Mouse (Mus musculus) MEL (cell line): ENCODE measurements around the gene Col20a1. TPM values are rescaled to one million over a fixed set of nuclear protein-coding genes. Genes with fewer than 3 reads are reported as not detected.

Source experiments
- DNase-seq: peaks from one replicate; pipeline ENCODE4 v3.0.0; 2011; ENCODE audit warnings: low read depth, low spot score
- H3K27ac ChIP-seq: 2 replicates; pipeline ENCODE4 v1.5.1; 2012; ENCODE audit warnings: low read depth, mild to moderate bottlenecking, control low read depth, low read length, moderate library complexity; ENCODE audit not compliant: control insufficient read depth
- H3K27me3 ChIP-seq, 2 experiments: fragments of 150-350 bp in 1 of 2; sonication (generic) in 1 of 2; 2 replicates each; pipeline ENCODE4 v1.6.1; 2012; ENCODE audit warnings: low read length in 2 of 2, mild to moderate bottlenecking in 2 of 2, improper control_type of control experiment in 1 of 2, moderate library complexity in 1 of 2; ENCODE audit not compliant: insufficient read depth in 2 of 2, control insufficient read depth in 1 of 2
- H3K36me3 ChIP-seq, 2 experiments: 2 replicates each; pipeline ENCODE4 v1.6.1; 2012 to 2014; ENCODE audit warnings: low read length in 2 of 2, improper control_type of control experiment in 1 of 2, inconsistent platforms in 1 of 2, mild to moderate bottlenecking in 1 of 2; ENCODE audit not compliant: insufficient read depth in 2 of 2, control insufficient read depth in 1 of 2
- H3K4me1 ChIP-seq, 2 experiments: fragments of 150-350 bp in 1 of 2; sonication (generic) in 1 of 2; 2 replicates each; pipeline ENCODE4 v1.6.1; 2012; ENCODE audit warnings: low read length in 2 of 2, improper control_type of control experiment in 1 of 2, mild to moderate bottlenecking in 1 of 2; ENCODE audit not compliant: insufficient read depth in 2 of 2, control insufficient read depth in 1 of 2
- H3K4me3 ChIP-seq, 2 experiments: fragments of 150-350 bp in 1 of 2; sonication (generic) in 1 of 2; 2 replicates each; pipeline ENCODE4 v1.5.1; 2012; ENCODE audit warnings: low read depth in 2 of 2, low read length in 2 of 2, mild to moderate bottlenecking in 2 of 2, moderate library complexity in 2 of 2, control low read depth in 1 of 2, improper control_type of control experiment in 1 of 2; ENCODE audit not compliant: control insufficient read depth in 1 of 2, insufficient read depth in 1 of 2
- H3K79me2 ChIP-seq: 2 replicates; pipeline ENCODE4 v1.6.1; 2012; ENCODE audit warnings: mild to moderate bottlenecking, low read length, moderate library complexity; ENCODE audit not compliant: control insufficient read depth, poor library complexity, insufficient read depth
- H3K9ac ChIP-seq: 2 replicates; pipeline ENCODE4 v1.6.1; 2012; ENCODE audit warnings: low read depth, mild to moderate bottlenecking, control low read depth, low read length, moderate library complexity; ENCODE audit not compliant: control insufficient read depth, poor library complexity, severe bottlenecking
- H3K9me3 ChIP-seq: fragments of 150-350 bp; sonication (generic); replicated peaks from 2 replicates; pipeline ENCODE4 v1.6.1; 2012; ENCODE audit warnings: mild to moderate bottlenecking, low read length, improper control_type of control experiment, moderate library complexity; ENCODE audit not compliant: insufficient read depth
- BHLHE40 ChIP-seq: IDR thresholded peaks from 2 replicates; pipeline ENCODE4 v1.6.1; 2012; ENCODE audit warnings: low read depth, mild to moderate bottlenecking, inconsistent platforms, low read length, improper control_type of control experiment, borderline replicate concordance
- CTCF ChIP-seq, 3 experiments: IDR thresholded peaks in 2 of 3; conservative IDR thresholded peaks in 1 of 3; 2 replicates each; pipeline ENCODE4 v1.5.1; 2011 to 2012; ENCODE audit warnings: low read length in 3 of 3, low read depth in 2 of 3, mild to moderate bottlenecking in 2 of 3, improper control_type of control experiment in 1 of 3, inconsistent platforms in 1 of 3, mixed read lengths in 1 of 3, moderate library complexity in 1 of 3; ENCODE audit not compliant: control insufficient read depth in 1 of 3, insufficient read depth in 1 of 3, poor library complexity in 1 of 3, severe bottlenecking in 1 of 3
- E2F4 ChIP-seq: IDR thresholded peaks from 2 replicates; pipeline ENCODE4 v1.6.1; 2011; ENCODE audit warnings: low read depth, low read length, improper control_type of control experiment, borderline replicate concordance
- ETS1 ChIP-seq: IDR thresholded peaks from 2 replicates; pipeline ENCODE4 v1.6.1; 2012; ENCODE audit warnings: low read depth, mild to moderate bottlenecking, inconsistent platforms, low read length, improper control_type of control experiment, moderate library complexity
- GABPA ChIP-seq: IDR thresholded peaks from 2 replicates; pipeline ENCODE4 v1.6.1; 2012; ENCODE audit warnings: low read depth, mild to moderate bottlenecking, inconsistent platforms, low read length, improper control_type of control experiment, moderate library complexity
- HCFC1 ChIP-seq: IDR thresholded peaks from 2 replicates; pipeline ENCODE4 v1.6.1; 2012; ENCODE audit warnings: low read depth, mild to moderate bottlenecking, inconsistent platforms, low read length, improper control_type of control experiment, moderate library complexity
- KAT2A ChIP-seq: conservative IDR thresholded peaks from 2 replicates; pipeline ENCODE4 v1.6.1; 2012; ENCODE audit warnings: low read depth, low read length, improper control_type of control experiment, inconsistent platforms
- MEF2A ChIP-seq: IDR thresholded peaks from 2 replicates; pipeline ENCODE4 v1.6.1; 2014; ENCODE audit warnings: low read depth, mild to moderate bottlenecking, inconsistent platforms, low read length, improper control_type of control experiment; ENCODE audit not compliant: poor library complexity, insufficient replicate concordance, severe bottlenecking; ENCODE audit errors: extremely low read depth
- MXI1 ChIP-seq: IDR thresholded peaks from 2 replicates; pipeline ENCODE4 v1.6.1; 2011; ENCODE audit warnings: mild to moderate bottlenecking, low read depth, low read length, improper control_type of control experiment
- MYB ChIP-seq: IDR thresholded peaks from 2 replicates; pipeline ENCODE4 v1.6.1; 2011; ENCODE audit warnings: mild to moderate bottlenecking, low read depth, low read length, improper control_type of control experiment
- NELFE ChIP-seq: IDR thresholded peaks from 2 replicates; pipeline ENCODE4 v1.6.1; 2011; ENCODE audit warnings: low read depth, low read length, improper control_type of control experiment
- POLR2A ChIP-seq, 2 experiments: IDR thresholded peaks; 2 replicates each; pipeline ENCODE4 v1.6.1; 2011 to 2012; ENCODE audit warnings: low read length in 2 of 2, mild to moderate bottlenecking in 2 of 2, control low read depth in 1 of 2, improper control_type of control experiment in 1 of 2, low read depth in 1 of 2, moderate library complexity in 1 of 2; ENCODE audit not compliant: control insufficient read depth in 1 of 2, insufficient read depth in 1 of 2, poor library complexity in 1 of 2
- RCOR1 ChIP-seq: IDR thresholded peaks from 2 replicates; pipeline ENCODE4 v1.6.1; 2012; ENCODE audit warnings: low read depth, mild to moderate bottlenecking, inconsistent platforms, low read length, improper control_type of control experiment
- SIN3A ChIP-seq: IDR thresholded peaks from 2 replicates; pipeline ENCODE4 v1.6.1; 2012; ENCODE audit warnings: low read length, improper control_type of control experiment, inconsistent platforms
- TBP ChIP-seq: IDR thresholded peaks from 2 replicates; pipeline ENCODE4 v1.8.0; 2011; ENCODE audit warnings: low read depth, low read length, improper control_type of control experiment
- TCF12 ChIP-seq: IDR thresholded peaks from 2 replicates; pipeline ENCODE4 v1.6.1; 2014; ENCODE audit warnings: low read depth, mild to moderate bottlenecking, inconsistent platforms, low read length, improper control_type of control experiment, moderate library complexity
- UBTF ChIP-seq: IDR thresholded peaks from 2 replicates; pipeline ENCODE4 v1.6.1; 2012; ENCODE audit warnings: low read depth, mild to moderate bottlenecking, inconsistent platforms, low read length, improper control_type of control experiment, moderate library complexity, borderline replicate concordance; ENCODE audit not compliant: insufficient read depth
- USF2 ChIP-seq, 2 experiments: IDR thresholded peaks; 2 replicates each; pipeline ENCODE4 v1.6.1; 2011 to 2012; ENCODE audit warnings: improper control_type of control experiment in 2 of 2, low read length in 2 of 2, borderline replicate concordance in 1 of 2, inconsistent platforms in 1 of 2, low read depth in 1 of 2, mild to moderate bottlenecking in 1 of 2; ENCODE audit not compliant: insufficient read depth in 1 of 2
- ZKSCAN1 ChIP-seq: IDR thresholded peaks from 2 replicates; pipeline ENCODE4 v1.6.1; 2012; ENCODE audit warnings: low read depth, mild to moderate bottlenecking, inconsistent platforms, low read length, improper control_type of control experiment, moderate library complexity
- ZMIZ1 ChIP-seq: IDR thresholded peaks from 2 replicates; pipeline ENCODE4 v1.6.1; 2012; ENCODE audit warnings: low read depth, mild to moderate bottlenecking, inconsistent platforms, low read length, improper control_type of control experiment, moderate library complexity
- polyA plus RNA-seq, 2 experiments: library from polyadenylated mRNA; stranded (reverse) in 1 of 2; unstranded in 1 of 2; fragments of >175 nt in 1 of 2; fragments of >200 nt in 1 of 2; gene quantifications; 2 replicates each; pipeline versions ENCODE4 v1.2.1 to v1.2.4; 2012; ENCODE audit warnings: low replicate concordance in 2 of 2, low read depth in 1 of 2; ENCODE audit not compliant: insufficient read length in 2 of 2, insufficient read depth in 1 of 2, missing spikeins in 1 of 2
- total RNA-seq: library from RNA; depleted of rRNA; stranded (reverse); fragments of 300-350 nt; gene quantifications from 2 replicates; pipeline ENCODE4 v1.2.3, GENCODE M21; 2012; rRNA removed

Col20a1 gene
- total and polyA plus RNA-seq, 3 experiments, result 0.23 to 0.40 TPM; not detected in 1

DNA sequence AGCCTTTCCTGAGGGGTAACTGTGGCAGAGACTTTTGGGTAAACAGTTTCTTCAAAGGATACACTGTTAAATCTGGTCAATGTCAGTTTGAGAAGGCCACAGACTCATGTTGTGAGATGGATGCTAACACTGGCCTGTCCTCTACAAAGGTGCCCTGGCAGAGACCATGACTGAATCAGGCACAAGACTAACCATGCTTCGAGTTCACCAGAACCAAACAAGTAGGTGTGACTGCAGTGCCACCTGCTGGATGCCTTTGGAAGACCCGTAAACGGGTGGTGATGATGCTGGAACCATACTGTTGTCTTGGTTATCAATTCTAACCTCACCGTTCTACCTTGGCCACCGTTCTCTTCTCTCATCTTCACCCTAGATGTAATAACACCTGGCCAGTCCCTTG is 73.8 kb downstream of the Col20a1 start (continued):
- no peak for TF ChIP-seq ETS1
- TF ChIP-seq KAT2A, result no peak
- TF ChIP-seq POLR2A (IDR thresholded peaks at IDR 0.05; ENCODE audit: control insufficient read depth in 1 of 2, insufficient read depth in 1 of 2, low read depth in 1 of 2, low read length in 2 of 2, poor library complexity in 1 of 2), result no peak
- TF ChIP-seq GABPA, result no peak
- no peak for TF ChIP-seq E2F4
- TF ChIP-seq MYB, result no peak
- no peak for TF ChIP-seq MEF2A
- TF ChIP-seq CTCF (IDR thresholded peaks at IDR 0.05 in 2 of 3, conservative IDR thresholded peaks at IDR 0.05 in 1 of 3; ENCODE audit: control insufficient read depth in 1 of 3, insufficient read depth in 1 of 3, low read depth in 2 of 3, low read length in 3 of 3, poor library complexity in 1 of 3, severe bottlenecking in 1 of 3), result peak; percentile 87 to 94 (median 92)
- TF ChIP-seq, all 39 proteins: peak for 6

DNA sequence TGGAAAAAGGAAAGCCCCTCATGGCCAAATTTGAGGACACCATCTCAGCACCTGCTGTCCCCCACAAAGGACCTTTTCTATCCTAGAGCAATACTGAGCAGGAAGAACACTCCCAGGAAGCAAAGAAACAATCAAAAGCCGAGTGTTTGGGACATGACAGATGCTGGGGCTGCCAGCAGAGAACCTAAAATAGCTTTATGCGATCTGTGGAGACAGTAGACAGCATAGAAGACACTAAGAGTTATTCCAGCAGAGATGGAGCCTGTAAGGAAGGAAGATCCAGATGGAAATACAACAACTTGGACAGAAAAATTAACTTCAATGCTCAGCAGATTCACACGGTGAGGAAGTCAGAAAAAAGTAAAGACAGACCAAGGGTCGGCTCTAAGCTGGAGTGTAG is 79.5 kb downstream of the Col20a1 start:
- Histone ChIP-seq H3K27me3 (peaks cover 12 to 18% of the 10 kb centered on the region in 2 experiments), H3K79me2 (no peaks in the 10 kb centered on the region), H3K4me3 (no peak overlapping the region), H3K9me3 (no peaks in the 10 kb centered on the region), H3K27ac (no peak overlapping the region), H3K36me3 (no peaks in the 10 kb centered on the region), H3K4me1 (no peaks in the 10 kb centered on the region), H3K9ac (no peak overlapping the region)
- no peak for DNase-seq
- TF ChIP-seq TBP (no peak), NELFE (no peak), USF2 (IDR thresholded peaks at IDR 0.05; ENCODE audit: borderline replicate concordance in 1 of 2, insufficient read depth in 1 of 2, low read depth in 1 of 2, low read length in 2 of 2) (no peak), HCFC1 (no peak), ZKSCAN1 (no peak), BHLHE40 (no peak), RCOR1 (no peak), UBTF (no peak), POLR2A (IDR thresholded peaks at IDR 0.05; ENCODE audit: control insufficient read depth in 1 of 2, insufficient read depth in 1 of 2, low read depth in 1 of 2, low read length in 2 of 2, poor library complexity in 1 of 2) (no peak), ZMIZ1 (no peak), SIN3A (no peak), MXI1 (no peak), TCF12 (no peak)

Other genes with a start within 250 kb of the Col20a1 start
- gene Bhlhe23, start 209.6 kb upstream of the Col20a1 start, total RNA-seq, result not detected in 2 replicates
- not detected for gene Bhlhe23, start 209.6 kb upstream of the Col20a1 start, polyA plus RNA-seq
- gene Ythdf1, start 65.6 kb upstream of the Col20a1 start, total RNA-seq, result 33.0 and 36.8 TPM in 2 replicates
- gene Ythdf1, start 65.6 kb upstream of the Col20a1 start, polyA plus RNA-seq, result 10 to 100 TPM in 1 of 2 experiments, not detected in 1; 72.2 TPM
- gene Birc7, start 57.5 kb upstream of the Col20a1 start, total RNA-seq, result not detected in 2 replicates
- not detected for gene Birc7, start 57.5 kb upstream of the Col20a1 start, polyA plus RNA-seq
- gene Nkain4, start 31.8 kb upstream of the Col20a1 start, total RNA-seq, result not detected in 2 replicates
- gene Nkain4, start 31.8 kb upstream of the Col20a1 start, polyA plus RNA-seq, result not detected
- gene Arfgap1, start 19.3 kb upstream of the Col20a1 start, total RNA-seq, result 39.3 and 50.5 TPM in 2 replicates
- gene Arfgap1, start 19.3 kb upstream of the Col20a1 start, polyA plus RNA-seq, result 10 to 100 TPM in 1 of 2 experiments, not detected in 1; 57.1 TPM
- 0.03 and 0.12 TPM in 2 replicates for gene Chrna4, start 57.0 kb downstream of the Col20a1 start, total RNA-seq
- gene Chrna4, start 57.0 kb downstream of the Col20a1 start, polyA plus RNA-seq, result not detected
- 0.13 and 0.19 TPM in 2 replicates for gene Kcnq2, start 148.8 kb downstream of the Col20a1 start, total RNA-seq
- gene Kcnq2, start 148.8 kb downstream of the Col20a1 start, polyA plus RNA-seq, result under 1 TPM in 1 of 2 experiments, not detected in 1; 0.57 TPM
- gene Eef1a2, start 170.5 kb downstream of the Col20a1 start, total RNA-seq, result not detected in 2 replicates
- gene Eef1a2, start 170.5 kb downstream of the Col20a1 start, polyA plus RNA-seq, result not detected
- gene Ppdpf, start 200.7 kb downstream of the Col20a1 start, total RNA-seq, result 18.1 and 20.2 TPM in 2 replicates
- gene Ppdpf, start 200.7 kb downstream of the Col20a1 start, polyA plus RNA-seq, result 10 to 100 TPM in 1 of 2 experiments, not detected in 1; 73.4 TPM
- not detected in 2 replicates for gene Ptk6, start 216.3 kb downstream of the Col20a1 start, total RNA-seq
- not detected for gene Ptk6, start 216.3 kb downstream of the Col20a1 start, polyA plus RNA-seq
- gene Srms, start 226.7 kb downstream of the Col20a1 start, total RNA-seq, result not detected in 2 replicates
- under 1 TPM in 1 of 2 experiments, not detected in 1; 0.04 TPM for gene Srms, start 226.7 kb downstream of the Col20a1 start, polyA plus RNA-seq
- not detected in 2 replicates for gene Fndc11, start 233.5 kb downstream of the Col20a1 start, total RNA-seq
- gene Fndc11, start 233.5 kb downstream of the Col20a1 start, polyA plus RNA-seq, result not detected